Mouse (Mus musculus) kidney, adult 8-10 months (tissue): ENCODE measurements around the gene Tstd3.
"Not testable (repeated sequence)": the region's sequence is repeated elsewhere in the genome, so short reads cannot be mapped to it uniquely, and the experiment has no call there.

Source experiments
- DNase-seq, 2 experiments: peaks; one replicate each; pipeline ENCODE4 v3.0.0; 2022

Tstd3 gene

DNA sequence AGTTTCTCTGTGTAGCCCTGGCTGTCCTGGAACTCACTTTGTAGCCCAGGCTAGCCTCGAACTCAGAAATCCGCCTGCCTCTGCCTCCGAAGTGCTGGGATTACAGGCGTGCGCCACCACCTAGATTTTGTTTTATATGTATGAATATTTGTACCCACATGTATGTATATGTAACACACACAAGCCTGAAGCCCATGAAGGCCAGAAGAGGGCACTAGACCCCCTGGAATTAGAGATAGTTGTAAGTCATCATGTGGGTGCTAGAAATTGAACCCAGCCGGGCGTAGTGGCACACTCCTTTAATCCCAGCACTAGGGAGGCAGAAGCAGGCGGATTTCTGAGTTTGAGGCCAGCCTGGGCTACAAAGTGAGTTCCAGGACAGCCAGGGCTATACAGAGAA lies 22.9 kb downstream of the Tstd3 start:
- DNase-seq, result not testable (repeated sequence)

DNA sequence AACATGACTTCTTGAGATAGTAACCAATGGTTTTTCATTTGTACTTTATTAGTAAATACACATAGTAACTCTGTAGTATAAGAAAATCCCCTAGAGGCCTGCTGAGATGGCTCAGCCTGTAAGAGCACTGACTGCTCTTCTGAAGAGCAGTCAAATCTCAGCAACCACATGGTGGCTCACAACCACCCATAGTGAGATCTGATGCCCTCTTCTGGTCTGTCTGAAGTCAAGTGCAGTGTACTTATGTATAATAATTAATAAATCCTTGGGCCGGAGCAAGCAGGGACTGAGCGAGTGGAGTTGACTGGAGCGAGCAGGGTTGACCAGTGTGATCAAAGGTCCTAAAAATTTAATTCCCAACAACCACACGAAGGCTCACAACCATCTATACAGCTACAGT lies 27.8 kb downstream of the Tstd3 start:
- DNase-seq, result peak; percentile 31 to 39

DNA sequence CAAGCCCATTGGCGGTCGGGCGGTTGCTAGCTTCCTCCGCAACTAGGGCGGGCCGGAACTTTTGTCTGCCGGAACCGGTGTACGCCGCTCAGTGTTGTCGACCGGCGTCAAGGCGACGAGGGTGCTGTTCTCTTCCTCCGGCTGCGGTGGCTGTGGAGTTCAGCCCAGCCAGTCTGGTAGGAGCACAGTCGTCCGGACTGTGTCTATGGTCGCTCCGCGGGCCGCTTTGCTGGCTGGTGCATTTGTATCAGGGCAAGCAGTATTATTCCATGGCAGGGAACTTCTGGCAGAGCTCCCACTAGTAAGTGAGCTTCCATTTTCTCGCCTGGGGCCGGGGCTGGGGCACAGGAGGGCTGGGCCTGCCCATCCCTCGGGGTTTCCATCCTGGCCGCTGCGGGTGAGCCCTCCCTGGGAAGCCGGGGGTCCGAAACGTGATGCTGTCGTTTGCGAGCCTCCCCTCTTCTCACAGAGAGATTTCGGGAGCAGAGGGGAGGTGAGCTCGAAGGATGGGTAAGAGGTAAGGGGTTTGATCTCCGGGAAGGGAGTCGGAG lies 39.3 kb downstream of the Tstd3 start, which contains the start of gene Ccnc:
TSS of gene Ccnc (plus strand) at position 87 of the 551 bp plus-strand sequence.
- DNase-seq, result peak; percentile 89 to 92

DNA sequence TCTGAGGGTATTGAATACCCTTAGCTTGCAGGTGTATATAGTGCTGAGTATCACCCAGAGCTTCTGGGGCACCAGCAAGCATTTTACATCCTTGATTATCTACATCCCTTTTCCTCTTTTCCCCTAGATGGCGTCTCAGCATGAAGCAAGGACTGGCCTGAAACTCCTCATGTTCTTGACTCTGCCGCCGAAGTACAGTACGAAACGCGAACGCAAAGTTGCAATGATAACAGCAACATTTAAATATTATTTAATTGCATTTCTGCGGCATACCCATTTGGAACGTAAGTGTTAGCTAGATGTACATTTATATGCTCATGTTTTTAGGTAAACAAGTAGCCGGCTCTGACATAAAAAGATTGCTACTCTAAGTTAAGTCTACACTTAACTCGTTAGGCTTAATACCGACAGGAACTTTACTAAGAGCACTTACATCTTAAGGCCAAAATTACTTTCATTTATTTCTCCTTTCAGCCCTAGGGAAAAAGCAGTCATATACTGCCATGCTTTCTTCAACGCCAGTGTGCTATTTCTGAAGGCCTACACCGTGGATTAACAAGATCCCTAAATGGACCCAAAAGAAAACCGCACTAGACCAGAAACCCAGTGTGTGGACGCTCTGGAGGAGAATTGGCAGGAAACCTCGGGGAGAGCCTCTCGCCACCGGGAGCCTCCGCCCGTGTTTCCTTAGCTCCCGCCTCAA lies 39.9 kb downstream of the Tstd3 start:
- DNase-seq, result peak; percentile 36 to 45

DNA sequence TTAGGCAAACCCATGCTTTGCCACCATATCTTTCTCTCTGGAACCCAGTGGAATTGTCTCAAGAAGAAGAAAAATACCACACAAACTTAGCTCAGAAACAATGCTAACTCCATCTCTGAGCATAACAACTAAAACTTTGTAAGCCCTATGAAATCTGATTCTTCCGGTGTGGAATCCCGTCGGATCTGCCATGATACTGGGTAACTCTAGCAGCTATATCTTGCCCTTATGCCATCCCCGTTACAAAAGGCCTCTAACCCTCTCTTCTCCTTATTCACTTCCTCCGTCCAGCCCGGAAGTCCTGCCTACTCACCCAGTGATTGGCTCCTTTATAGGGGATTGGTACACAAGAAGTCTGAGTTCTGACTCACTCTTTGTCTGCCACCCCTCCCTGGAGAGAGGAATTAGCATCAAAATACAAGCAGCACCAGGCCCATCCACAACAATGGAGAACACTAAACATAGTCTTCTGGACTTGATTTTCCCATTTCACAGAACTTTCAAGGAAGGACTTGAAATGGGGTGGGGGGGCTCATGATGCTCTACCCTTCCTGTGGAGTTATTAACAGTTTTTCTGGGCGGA lies 44.2 kb downstream of the Tstd3 start:
- DNase-seq, result no peak

DNA sequence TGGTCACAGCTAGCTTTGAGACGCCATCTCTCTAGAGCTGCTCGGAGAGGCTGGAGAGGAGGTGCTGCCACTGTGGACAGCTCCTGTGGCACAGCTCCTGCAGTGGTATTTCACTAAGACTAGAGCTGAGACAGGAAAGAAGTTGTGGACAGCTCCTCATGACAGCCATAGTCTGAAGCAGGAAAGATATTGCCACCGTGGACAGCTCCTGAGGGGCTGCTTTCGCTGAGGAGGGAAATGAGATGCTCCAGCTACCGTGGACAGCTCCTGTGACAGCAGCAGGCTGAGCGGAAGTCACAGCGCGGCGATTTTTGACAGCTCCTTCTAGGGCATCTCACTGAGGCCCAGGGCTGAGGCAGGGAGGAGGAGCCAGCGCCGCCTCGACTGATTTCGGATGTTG lies 54.9 kb downstream of the Tstd3 start:
- DNase-seq, result peak; percentile 43 to 76
